Mouse (Mus musculus) c-Kit-negative CD71-positive TER-119-positive erythroid progenitor cells, embryonic 14.5 days (primary cell): Measurements from ENCODE around the gene Plcd1.

Source experiments
- DNase-seq: peaks from one replicate; pipeline ENCODE4 v3.0.0-alpha.2; 2013; ENCODE audit warnings: low read depth, low spot score

Gene Plcd1

GRCm38 (mm10) chr9:119093419-119094295, at the start of gene Plcd1:
Gene Plcd1 (minus strand): TSS chr9:119093502.
- no peak for DNase-seq

- DNase-seq, result no peak
Observed at GRCm38 (mm10) chr9:119142066-119142465, 48.8 kb upstream of the Plcd1 start.

- DNase-seq, result no peak
Observed at GRCm38 (mm10) chr9:119138836-119139235, 45.5 kb upstream of the Plcd1 start.

GRCm38 (mm10) chr9:119130692-119131091, 37.4 kb upstream of the Plcd1 start:
- DNase-seq, result no peak

GRCm38 (mm10) chr9:119128436-119129181, 35.3 kb upstream of the Plcd1 start:
- no peak for DNase-seq

DNA sequence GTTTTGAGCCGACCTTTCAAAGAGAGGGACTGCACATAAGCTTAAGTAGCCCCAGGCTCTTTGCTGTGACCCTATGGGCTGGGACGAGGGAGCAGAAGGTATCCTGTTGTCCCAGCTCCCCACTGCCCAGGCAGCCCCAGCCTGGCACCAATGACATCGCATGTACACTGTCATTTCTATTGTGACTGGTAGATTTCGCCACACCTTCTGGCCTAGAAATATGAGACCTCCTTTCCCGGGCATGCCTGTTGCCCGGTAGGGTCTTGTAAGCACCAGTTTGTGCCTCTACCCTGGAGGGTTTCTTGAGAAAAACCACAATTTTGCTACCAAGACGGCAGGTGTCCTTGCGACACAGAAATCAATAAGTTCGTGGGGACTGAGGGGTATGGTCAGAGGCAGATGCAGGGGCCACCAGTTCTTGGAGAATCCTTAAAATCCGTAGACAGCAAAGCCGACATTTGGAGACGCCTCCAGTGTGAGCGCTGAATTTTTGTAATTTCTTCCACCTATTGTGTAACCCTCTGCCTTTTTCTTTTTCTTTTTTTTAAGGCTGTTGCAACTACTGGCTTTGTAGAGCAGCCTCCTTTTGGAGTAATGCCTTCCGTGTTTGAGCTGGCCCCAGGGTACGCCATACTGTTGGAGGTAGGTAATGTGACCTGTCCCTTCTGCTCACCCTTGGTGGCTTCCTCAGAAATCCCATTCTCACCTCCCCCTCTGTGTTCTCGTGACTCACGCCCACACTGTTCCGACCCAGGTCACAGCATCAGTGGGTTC, 29.5 kb upstream of the Plcd1 start:
- no peak for DNase-seq

- no peak for DNase-seq
Observed at GRCm38 (mm10) chr9:119120168-119120560, 26.9 kb upstream of the Plcd1 start.

- no peak for DNase-seq
Observed at GRCm38 (mm10) chr9:119119409-119120167, 26.3 kb upstream of the Plcd1 start.

- no peak for DNase-seq
Observed at GRCm38 (mm10) chr9:119114911-119115310, 21.6 kb upstream of the Plcd1 start.

DNA sequence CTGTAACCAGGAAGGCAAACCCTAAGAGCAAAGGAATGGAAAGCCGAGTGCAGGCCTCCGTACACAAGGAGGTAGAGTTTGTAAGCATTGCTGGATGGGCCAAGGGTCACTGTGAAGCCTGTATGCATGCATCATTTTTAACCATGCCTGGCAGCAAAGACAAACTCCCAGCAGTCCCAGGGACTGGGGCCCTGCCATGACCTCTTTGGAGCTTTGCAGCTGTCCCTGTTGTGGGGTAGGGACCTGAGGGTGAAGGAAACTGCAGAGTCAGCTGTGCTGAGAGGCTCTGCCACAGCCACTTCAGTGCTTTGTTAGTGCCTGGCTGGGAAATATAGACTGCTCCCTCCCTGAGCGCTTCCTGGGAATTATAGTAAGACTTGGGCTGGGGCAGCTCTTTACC, 17.3 kb upstream of the Plcd1 start:
- no peak for DNase-seq

DNA sequence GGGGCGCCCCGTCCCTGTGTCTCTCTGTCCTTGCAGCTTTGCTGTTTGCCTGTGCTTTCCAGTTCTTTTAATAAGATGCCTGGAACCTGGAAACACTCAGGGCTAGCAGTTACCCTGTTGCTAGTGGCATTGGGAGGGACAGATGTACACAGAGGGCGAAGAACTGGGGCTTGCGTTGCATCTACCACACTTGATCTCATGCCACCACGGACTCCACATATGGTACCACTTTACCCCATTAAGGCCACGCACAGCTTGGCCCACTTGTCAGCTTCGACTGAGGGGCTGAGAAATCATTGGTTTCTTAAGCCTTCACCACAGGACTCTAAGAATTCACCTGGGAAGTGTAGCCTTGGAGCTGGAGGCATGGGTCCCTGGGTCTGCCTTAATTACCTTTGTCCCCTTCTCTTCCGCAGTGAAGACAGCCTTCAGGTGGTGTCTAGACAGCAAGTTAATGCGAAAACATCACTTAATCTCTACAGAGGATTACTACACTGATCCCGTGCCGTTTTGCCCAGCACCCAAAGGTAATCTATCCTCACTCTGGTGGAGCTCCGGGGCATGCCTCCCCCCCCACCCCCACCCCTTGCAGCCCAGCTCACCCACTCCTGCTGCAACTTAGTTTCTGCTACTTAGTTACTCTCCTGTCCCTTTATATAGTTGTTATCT, 16.5 kb upstream of the Plcd1 start:
- no peak for DNase-seq

DNA sequence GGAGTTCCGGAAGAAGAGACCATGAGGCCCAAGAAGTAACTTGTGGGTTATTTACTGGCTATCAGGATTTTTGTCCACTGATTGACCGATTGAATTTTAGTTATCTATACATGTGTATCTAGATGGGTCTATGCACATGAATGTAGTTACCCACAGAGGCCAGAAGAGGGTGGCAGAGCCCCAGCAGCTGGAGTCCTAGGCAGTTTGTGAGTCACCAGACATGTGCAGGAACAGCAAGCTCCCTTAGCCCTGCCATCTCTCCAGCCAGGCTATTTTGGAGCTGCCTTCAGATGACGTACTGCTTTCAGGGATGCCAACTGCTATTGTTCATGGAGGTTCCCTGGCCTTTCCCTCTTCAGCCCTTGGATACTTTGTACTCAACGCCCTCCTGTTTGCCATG, 14.3 kb upstream of the Plcd1 start:
- no peak for DNase-seq

- DNase-seq, result no peak
Observed at GRCm38 (mm10) chr9:119102783-119103113, 9.4 kb upstream of the Plcd1 start.

- DNase-seq, result no peak
Observed at GRCm38 (mm10) chr9:119101992-119102782, 8.9 kb upstream of the Plcd1 start, which contains the start of gene Dlec1. Gene Dlec1 (plus strand): TSS chr9:119102478.

DNA sequence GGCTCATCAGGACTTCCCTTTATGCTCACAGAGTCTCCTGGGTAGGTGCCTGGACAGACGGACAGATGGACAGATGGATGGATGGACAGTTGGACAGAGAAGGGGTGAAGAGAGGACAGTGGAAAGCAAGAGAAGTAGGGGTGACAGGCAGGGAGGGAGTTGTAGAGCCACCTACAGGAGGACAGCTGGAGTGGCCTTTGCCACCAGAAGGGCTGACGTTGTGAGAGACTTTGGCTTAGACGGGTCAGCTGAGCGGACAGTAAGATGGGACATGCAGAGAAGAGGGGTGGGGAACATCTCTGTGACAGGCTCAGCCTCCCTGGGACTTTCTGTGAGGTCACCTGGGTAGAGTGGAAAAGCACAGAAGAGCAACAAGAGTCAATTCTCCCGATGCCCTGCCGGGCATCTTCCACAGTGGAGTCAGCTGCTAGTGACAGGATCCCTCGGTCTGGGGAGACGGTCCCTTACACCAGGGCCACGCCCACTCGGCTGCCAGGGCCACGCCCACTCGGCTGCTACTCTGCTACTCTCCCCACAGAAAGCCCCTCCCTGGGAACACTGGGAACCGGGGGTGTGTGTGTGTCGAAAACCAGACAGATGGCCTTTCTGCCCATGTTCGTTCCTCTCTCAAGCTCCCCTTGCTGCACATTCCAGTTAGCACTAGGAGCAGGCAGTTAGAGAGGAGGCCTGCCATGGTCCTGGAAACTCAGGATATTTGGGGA, 7.0 kb upstream of the Plcd1 start:
- DNase-seq, result no peak

DNA sequence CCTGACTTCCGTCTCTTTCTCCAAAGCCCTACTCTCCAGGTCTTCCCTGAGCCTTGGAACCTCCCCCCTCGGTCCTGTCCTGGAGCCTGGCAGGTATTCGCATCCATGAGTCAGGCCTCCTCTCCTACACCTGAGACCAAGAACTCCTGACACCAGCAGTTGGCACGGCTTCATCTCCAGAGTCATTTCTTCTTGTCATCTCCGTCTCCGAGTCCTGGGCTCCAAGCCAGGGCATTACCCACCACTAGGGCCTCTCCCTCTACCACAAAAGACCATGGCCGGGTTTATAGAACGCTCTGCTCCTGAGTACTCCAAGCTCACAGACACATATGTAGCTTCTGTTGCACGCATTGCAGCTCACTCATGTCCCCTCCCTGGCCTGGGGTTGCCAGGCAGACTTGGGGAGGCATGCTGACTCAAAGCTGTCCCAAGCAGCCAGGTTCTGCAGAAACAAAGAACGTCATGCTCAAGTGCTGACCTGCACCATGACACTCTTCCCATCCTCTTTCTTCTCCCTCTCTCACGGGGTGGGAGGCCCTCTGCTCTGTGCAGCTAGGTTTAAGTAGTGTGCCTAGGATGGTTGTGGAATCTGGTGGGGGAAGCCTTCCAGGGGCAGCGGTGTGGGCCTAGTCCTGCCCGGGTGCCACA, 1.3 kb upstream of the Plcd1 start:
- no peak for DNase-seq

GRCm38 (mm10) chr9:119092473-119093418, 556 bp downstream of the Plcd1 start:
- no peak for DNase-seq
